Mouse (Mus musculus): ENCODE results near the gene Patj. TPM values are rescaled to one million over a fixed set of nuclear protein-coding genes. Genes with fewer than 3 reads are reported as not detected.

The Patj gene
- polyA plus RNA-seq, 1 experiment from 2014 or later = 6.7 TPM

DNA sequence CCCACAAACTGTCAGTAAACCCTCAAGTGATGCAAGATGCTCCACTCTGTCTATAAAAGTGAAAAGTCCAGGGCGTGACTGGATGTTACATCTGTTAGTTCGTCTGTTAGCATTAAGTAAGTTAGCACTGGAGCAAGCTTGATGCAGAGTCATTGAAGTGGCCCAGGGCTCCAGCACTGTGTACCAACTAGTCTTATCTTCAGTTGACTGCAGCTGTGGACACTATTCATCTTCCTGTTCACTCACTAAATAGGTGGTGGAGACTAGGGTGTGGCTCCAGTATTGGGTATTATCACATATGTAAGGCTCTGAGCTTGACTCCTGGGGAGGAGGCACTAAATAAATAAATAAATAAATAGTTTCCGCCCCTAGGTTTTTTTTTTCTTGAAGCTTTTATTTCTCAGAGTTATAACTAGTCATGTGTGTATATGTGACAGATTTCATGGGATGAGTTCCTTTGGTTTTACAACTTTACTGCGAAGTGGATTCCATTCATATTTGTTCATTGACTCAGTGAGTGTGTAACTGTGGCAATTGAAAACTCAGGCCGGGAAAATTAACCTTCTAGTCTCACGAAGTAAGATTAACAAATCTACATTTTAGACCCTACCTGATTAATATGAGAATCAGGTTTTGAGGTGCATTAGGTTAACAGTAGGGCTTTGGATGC is 168.7 kb downstream of the Patj start:
- H3K4me1 ChIP-seq (replicated peaks) = peaks cover 21% of the 10 kb centered on the region
- ATAC-seq (ENCODE audit: low FRiP score) = no peak
- WGBS = 88% methylated on average over 6 of the region's 6 CpGs
- H3K9me3 ChIP-seq = no peaks in the 10 kb centered on the region
- H3K36me3 ChIP-seq = no peaks in the 10 kb centered on the region
- H3K4me3 ChIP-seq = no peak overlapping the region
- no peak overlapping the region for H3K27ac ChIP-seq
- no peaks in the 10 kb centered on the region for H3K27me3 ChIP-seq
- no peak overlapping the region for H3K4me2 ChIP-seq
- H3K9ac ChIP-seq = no peak overlapping the region

DNA sequence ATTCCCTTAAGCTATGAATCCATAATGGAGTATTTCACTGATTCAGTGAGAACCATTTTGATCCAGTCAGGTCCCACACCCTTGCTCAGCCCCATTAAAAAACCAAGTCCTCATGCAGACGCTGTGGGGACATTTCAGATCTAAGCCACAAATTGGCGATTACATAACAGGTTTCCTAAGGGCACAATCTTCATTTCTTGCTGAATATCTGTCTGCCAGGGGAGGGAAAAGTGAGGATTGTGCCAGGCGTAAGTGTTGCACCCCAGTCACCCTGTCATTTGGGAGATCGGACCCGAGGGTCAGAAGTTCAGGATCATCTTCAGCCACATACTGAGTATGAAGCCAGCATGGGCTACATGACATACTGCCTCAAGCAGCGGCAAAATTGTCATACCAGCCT is 171.2 kb downstream of the Patj start:
- WGBS = 89% methylated on average over 6 of the region's 6 CpGs
- no peak overlapping the region for H3K27ac ChIP-seq
- H3K36me3 ChIP-seq = no peaks in the 10 kb centered on the region

DNA sequence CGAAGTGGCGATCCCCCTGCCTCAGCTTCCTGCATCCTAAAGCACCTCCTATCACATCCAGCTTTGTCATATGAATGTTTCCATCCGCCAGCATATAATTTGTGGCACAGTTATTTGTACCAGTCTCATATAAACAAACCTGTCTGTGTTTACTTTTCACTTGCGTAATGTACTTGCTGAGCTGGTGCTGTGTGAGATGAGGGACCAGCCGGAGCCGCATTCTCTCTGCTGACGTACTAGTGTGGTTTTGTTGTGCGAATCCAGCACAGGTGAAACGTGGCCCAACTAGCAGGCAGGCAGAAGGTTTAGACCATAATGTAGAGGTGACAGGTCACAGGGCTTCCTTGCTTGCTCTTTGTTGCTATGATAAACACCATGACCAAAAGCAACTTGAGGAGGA is 171.9 kb downstream of the Patj start:
- Histone ChIP-seq H3K4me3 (no peak overlapping the region), H3K4me1 (replicated peaks) (peaks cover 16% of the 10 kb centered on the region; the same call in 1 of the 2 replicates), H3K27ac (no peak overlapping the region), H3K36me3 (no peaks in the 10 kb centered on the region), H3K9me3 (no peaks in the 10 kb centered on the region), H3K4me2 (no peak overlapping the region), H3K9ac (no peak overlapping the region), H3K27me3 (no peaks in the 10 kb centered on the region)
- 94% methylated on average over 9 of the region's 9 CpGs for WGBS
- no peak for ATAC-seq (ENCODE audit: low FRiP score)

More for the DNA sequence above, 171.2 kb downstream of the Patj start:
- no peak overlapping the region for H3K4me3 ChIP-seq
- no peak overlapping the region for H3K4me2 ChIP-seq
- no peak overlapping the region for H3K9ac ChIP-seq
- no peak for ATAC-seq (ENCODE audit: low FRiP score)
- peaks cover 16% of the 10 kb centered on the region; the same call in 1 of the 2 replicates for H3K4me1 ChIP-seq (replicated peaks)
- H3K27me3 ChIP-seq = no peaks in the 10 kb centered on the region
- no peaks in the 10 kb centered on the region for H3K9me3 ChIP-seq

DNA sequence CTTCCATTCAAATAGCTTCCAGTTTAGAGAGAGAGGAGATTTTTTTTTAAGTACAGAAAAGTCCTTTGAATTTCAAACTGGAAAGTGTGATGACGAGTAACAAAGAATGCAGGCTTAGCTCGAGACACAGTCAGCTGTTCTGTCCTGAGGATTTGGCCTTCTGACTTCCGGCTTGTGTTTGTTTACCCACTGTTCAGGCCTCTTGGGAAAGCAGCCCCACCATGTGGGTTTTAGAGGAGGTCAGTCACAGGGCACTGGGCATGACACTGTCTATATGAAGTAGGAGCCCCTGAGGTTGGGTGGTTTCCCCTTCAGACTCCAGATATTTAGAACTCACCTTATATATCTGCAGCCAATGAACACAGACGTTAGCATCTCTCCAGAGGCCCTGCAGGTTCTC is 174.3 kb downstream of the Patj start:
- Histone ChIP-seq H3K27me3 (no peaks in the 10 kb centered on the region), H3K9me3 (0 out of 2 replicates have a peak, but pooled peaks cover 2% of the 10 kb centered on the region), H3K4me1 (replicated peaks) (no peaks in the 10 kb centered on the region), H3K4me3 (no peak overlapping the region), H3K4me2 (no peak overlapping the region), H3K9ac (no peak overlapping the region), H3K27ac (no peak overlapping the region), H3K36me3 (no peaks in the 10 kb centered on the region)
- 56% methylated on average over 4 of the region's 4 CpGs for WGBS
- no peak for ATAC-seq (ENCODE audit: low FRiP score)

DNA sequence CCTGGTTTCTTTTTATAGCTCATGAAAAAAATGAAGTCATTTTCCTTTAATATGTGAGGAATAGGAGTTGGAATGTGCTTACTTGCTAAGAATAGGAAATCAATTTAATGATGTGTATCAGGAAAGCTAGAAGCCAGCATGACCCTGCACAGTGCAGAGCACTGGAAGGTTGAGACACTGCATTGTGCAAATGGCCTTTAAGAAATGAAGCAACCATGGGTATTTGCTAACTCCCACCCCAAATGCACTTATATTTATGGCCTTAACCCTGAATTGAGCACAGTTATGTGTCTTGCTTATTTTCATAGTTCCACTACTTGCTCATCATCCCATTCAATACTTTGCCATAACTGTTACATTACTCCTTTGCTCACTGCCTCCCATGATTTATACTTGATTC is 181.7 kb downstream of the Patj start:
- Histone ChIP-seq H3K4me2 (no peak overlapping the region), H3K4me3 (no peak overlapping the region), H3K27me3 (no peaks in the 10 kb centered on the region), H3K9me3 (0 out of 2 replicates have a peak, but pooled peaks cover 2% of the 10 kb centered on the region), H3K4me1 (replicated peaks) (peaks cover 17% of the 10 kb centered on the region), H3K36me3 (no peaks in the 10 kb centered on the region), H3K9ac (no peak overlapping the region), H3K27ac (peak overlapping the region; percentile 82)
- no peak for ATAC-seq (ENCODE audit: low FRiP score)

DNA sequence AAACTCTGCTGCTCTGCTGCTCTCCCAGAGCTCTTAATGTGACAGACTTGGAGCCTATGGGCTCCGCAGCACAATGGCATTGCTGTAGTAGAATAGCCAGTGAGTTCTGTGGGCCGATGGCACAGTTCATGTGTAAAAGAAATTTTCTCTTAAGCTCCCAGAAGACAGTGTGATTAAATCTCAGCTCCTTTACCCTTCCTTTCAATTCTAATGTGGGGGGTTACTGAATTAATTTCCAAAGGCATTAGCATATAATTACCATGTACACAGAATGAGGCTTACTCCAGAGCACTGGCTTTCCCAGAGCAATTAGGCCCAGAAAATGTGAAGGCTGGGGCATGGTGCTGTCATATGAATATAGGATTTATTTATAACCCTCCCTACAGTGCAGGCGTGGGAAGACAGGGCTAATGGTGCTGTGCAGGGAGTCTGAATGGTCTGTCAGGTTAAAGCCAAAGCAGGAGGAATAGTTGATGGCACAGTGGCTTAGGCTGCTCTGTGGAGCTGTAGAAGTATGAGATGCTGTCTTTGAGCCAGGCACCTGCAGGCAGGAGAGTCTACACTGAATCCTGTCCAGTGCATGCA is 182.5 kb downstream of the Patj start:
- WGBS = 24% methylated on average over 3 of the region's 3 CpGs
- H3K4me2 ChIP-seq = no peak overlapping the region
- H3K36me3 ChIP-seq = no peaks in the 10 kb centered on the region
- ATAC-seq (ENCODE audit: low FRiP score) = peak; percentile 96
- peak overlapping the region; percentile 10; the same call in 1 of the 2 replicates for H3K9ac ChIP-seq
- no peak overlapping the region for H3K4me3 ChIP-seq
- 0 out of 2 replicates have a peak, but pooled peaks cover 2% of the 10 kb centered on the region for H3K9me3 ChIP-seq
- peaks cover 17% of the 10 kb centered on the region for H3K4me1 ChIP-seq (replicated peaks)
- H3K27ac ChIP-seq = peak overlapping the region; percentile 82
- H3K27me3 ChIP-seq = no peaks in the 10 kb centered on the region

DNA sequence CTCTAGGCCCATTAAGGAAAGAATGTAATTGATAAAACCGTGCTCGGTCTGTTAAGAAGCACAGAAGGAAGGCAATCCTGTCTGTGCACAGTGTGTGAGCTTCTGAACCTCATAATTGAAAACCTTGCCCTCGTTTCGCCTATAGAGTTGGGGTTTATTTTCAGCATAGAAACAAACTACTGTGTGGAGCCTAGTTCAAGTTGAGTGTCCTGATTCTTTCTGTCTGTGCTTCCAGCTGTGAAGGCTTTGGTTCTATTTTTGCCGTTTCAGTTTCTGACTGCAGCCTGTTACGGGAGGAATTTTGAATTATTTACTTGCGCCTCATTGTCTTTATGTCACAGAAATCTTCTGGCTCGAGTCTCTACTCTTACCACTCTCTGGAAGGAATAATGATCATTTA is 185.9 kb downstream of the Patj start:
- Histone ChIP-seq H3K9me3 (no peaks in the 10 kb centered on the region), H3K27ac (no peak overlapping the region), H3K4me2 (no peak overlapping the region), H3K9ac (no peak overlapping the region), H3K4me1 (replicated peaks) (peaks cover 17% of the 10 kb centered on the region), H3K36me3 (no peaks in the 10 kb centered on the region), H3K4me3 (no peak overlapping the region), H3K27me3 (no peaks in the 10 kb centered on the region)
- no peak for ATAC-seq (ENCODE audit: low FRiP score)
- 68% methylated on average over 8 of the region's 8 CpGs for WGBS

DNA sequence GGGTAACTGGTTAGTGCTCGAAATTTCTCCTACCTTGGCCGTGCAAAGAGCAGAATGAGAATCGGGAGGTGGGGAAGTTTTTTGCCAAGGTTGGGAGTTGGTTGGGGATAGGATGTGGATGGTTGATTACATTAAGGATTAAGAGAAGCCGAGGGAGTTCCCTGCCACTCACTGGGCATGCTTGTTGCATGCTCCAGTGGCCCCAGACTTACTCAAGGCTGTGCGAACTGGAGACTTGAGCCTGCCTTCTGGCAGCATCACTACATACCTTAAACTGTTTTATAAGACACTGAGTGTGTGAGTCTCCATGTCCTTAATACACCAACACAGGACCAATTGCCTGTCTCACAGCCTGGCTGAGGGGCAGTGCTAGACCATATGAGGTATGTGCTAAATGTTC is 188.4 kb downstream of the Patj start:
- ATAC-seq (ENCODE audit: low FRiP score) = no peak
- Histone ChIP-seq H3K4me3 (no peak overlapping the region), H3K36me3 (no peaks in the 10 kb centered on the region), H3K4me2 (no peak overlapping the region), H3K27ac (no peak overlapping the region), H3K9ac (no peak overlapping the region), H3K9me3 (no peaks in the 10 kb centered on the region), H3K4me1 (replicated peaks) (no peaks in the 10 kb centered on the region), H3K27me3 (no peaks in the 10 kb centered on the region)
- WGBS = 86% methylated on average over 5 of the region's 5 CpGs

DNA sequence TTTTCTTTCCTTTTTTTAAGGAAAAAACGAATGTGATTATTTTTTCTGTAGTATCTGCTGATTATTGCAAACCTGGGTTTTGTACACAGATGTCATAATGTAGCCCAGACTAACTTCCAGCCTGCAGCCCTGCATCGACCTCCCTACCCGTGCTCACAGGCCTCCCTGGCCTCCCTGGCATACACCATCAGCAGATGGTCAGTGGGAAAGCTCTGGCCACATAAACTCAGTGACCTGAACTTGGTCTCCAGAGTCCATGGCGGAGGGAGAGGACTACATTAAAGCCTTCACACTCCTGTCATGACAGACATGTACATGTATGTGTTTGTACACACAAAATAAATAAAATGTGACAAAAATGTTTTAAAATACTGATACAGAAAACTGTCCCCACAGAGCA is 190.7 kb downstream of the Patj start:
- no peak for ATAC-seq (ENCODE audit: low FRiP score)
- H3K27me3 ChIP-seq = no peaks in the 10 kb centered on the region
- no peak overlapping the region for H3K27ac ChIP-seq
- H3K36me3 ChIP-seq = no peaks in the 10 kb centered on the region
- no peak overlapping the region for H3K4me3 ChIP-seq
- H3K9me3 ChIP-seq = no peaks in the 10 kb centered on the region
- 77% methylated on average over 4 of the region's 4 CpGs for WGBS
- no peaks in the 10 kb centered on the region for H3K4me1 ChIP-seq (replicated peaks)
- H3K9ac ChIP-seq = no peak overlapping the region
- no peak overlapping the region for H3K4me2 ChIP-seq

DNA sequence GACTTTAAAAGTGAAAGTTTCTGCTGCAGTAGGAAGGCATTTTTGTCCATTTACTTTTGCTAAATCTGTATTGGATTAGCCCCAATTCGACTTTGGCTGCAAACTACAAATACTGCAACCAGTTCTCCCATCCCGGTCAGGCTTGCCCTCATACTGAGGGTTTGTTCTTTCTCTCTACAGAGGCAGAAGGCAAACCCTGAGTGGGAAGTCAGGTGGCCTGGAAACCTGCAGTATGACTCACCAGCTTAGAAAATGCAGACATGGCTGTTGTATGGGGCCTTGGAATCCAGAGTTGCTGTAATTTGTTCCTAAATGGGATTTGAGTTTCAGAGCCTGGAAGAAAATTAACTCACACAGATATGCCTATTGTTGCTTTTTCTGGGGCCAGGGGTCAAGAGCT is 192.1 kb downstream of the Patj start:
- Histone ChIP-seq H3K36me3 (no peaks in the 10 kb centered on the region), H3K27ac (no peak overlapping the region), H3K4me1 (replicated peaks) (no peaks in the 10 kb centered on the region), H3K4me3 (no peak overlapping the region), H3K9ac (no peak overlapping the region), H3K4me2 (no peak overlapping the region), H3K27me3 (no peaks in the 10 kb centered on the region), H3K9me3 (no peaks in the 10 kb centered on the region)
- 87% methylated on average over 2 of the region's 2 CpGs for WGBS
- no peak for ATAC-seq (ENCODE audit: low FRiP score)

DNA sequence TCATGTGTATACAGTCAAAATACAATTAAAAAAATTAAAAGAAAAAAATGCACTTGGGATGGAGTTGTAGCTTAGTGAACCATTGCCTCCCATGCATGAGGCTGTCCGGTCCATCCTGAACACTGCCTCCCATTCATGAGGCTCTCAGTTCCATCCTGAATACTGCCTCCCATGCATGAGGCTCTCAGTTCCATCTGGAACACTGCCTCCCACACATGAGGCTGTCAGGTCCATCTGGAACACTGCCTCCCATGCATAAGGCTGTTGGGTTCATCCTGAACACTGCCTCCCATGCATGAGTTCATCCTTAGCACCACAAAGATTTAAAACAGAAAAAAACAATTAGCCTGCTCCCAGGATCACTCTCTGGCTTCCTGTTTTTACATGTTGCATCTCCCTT is 198.4 kb downstream of the Patj start:
- Histone ChIP-seq H3K4me3 (no peak overlapping the region), H3K27me3 (no peaks in the 10 kb centered on the region), H3K9ac (no peak overlapping the region), H3K4me1 (replicated peaks) (peaks cover 13% of the 10 kb centered on the region), H3K36me3 (no peaks in the 10 kb centered on the region), H3K9me3 (no peaks in the 10 kb centered on the region), H3K4me2 (no peak overlapping the region), H3K27ac (no peak overlapping the region)
- no peak for ATAC-seq (ENCODE audit: low FRiP score)
- 79% methylated on average over 1 of the region's 1 CpGs for WGBS

DNA sequence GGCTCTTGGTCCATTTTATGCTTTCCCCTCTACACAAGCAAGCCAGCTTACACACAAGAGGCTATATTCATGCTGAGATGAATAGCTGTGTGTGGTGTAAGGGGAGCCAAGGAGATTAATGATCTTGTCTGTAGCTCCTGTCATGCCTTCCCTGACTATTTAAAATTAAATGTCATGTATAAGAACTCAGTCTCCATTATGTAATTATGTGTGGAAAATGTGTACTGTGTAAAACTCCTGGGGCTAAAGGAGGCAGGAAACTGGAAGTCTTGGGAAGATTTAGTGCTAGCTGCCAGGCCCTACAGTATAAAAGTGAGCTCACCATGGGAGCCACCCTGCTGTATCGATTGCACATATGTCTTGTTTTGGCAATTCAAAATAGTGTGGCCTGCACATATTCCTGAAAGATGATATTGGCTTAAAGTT is 203.0 kb downstream of the Patj start:
- Histone ChIP-seq H3K4me1 (replicated peaks) (peaks cover 26% of the 10 kb centered on the region), H3K4me3 (no peak overlapping the region), H3K27me3 (no peaks in the 10 kb centered on the region), H3K9ac (no peak overlapping the region; the same call in 1 of the 2 replicates), H3K9me3 (no peaks in the 10 kb centered on the region), H3K4me2 (no peak overlapping the region), H3K36me3 (no peaks in the 10 kb centered on the region), H3K27ac (peak overlapping the region; percentile 41; the same call in 1 of the 2 replicates)
- WGBS = 43% methylated on average over 1 of the region's 1 CpGs
- ATAC-seq (ENCODE audit: low FRiP score) = peak; percentile 73

DNA sequence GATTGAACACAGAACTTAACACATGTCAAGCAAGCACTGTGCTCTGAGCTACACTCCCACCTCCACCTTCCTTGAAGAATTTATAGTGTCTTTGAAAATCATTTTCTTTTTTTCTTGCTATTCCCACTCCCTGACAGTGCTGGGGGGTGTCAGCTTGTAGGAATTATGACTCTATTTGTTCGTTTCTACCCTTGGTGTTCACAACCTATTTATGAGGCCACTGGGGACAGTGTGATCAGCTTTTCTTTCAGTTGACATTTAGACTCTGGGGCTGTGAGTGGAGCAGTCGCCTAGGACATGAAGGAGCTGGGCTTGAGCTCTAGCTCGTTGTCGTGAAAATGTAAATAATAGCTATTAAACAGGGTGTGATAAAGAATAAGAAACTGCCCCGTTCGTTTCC is 203.8 kb downstream of the Patj start:
- Histone ChIP-seq H3K27me3 (no peaks in the 10 kb centered on the region), H3K4me2 (no peak overlapping the region), H3K9me3 (no peaks in the 10 kb centered on the region), H3K9ac (no peak overlapping the region), H3K4me3 (no peak overlapping the region), H3K4me1 (replicated peaks) (peaks cover 26% of the 10 kb centered on the region), H3K36me3 (no peaks in the 10 kb centered on the region), H3K27ac (0 out of 2 replicates have a peak overlapping the region, but pooled peaks have one; percentile 41)
- ATAC-seq (ENCODE audit: low FRiP score) = no peak
- WGBS = 57% methylated on average over 6 of the region's 6 CpGs

All from hindbrain, embryonic 13.5 days (tissue).